Mouse (Mus musculus) lung, embryonic 15.5 days (tissue): ENCODE data around the gene D7Ertd443e. TPM values are rescaled to one million over a fixed set of nuclear protein-coding genes. Genes with fewer than 3 reads are reported as not detected.
A peak's percentile ranks its signal among the peaks of the same experiment; 100 is the strongest.

ENCODE experiments used
- ATAC-seq: fragments of 200-750 bp; cut with Nextera tagmentation; 2 replicates; pipeline ENCODE4 v1.8.0; 2017; ENCODE audit warnings: moderate number of reproducible peaks, borderline replicate concordance; ENCODE audit not compliant: low FRiP score, low TSS enrichment; ENCODE audit errors: extremely low read depth
- H3K27ac ChIP-seq: fragments of 300-500 bp; sonication (generic); 2 replicates; pipeline ENCODE4 v1.5.1; 2015; ENCODE audit warnings: moderate library complexity, mild to moderate bottlenecking, inconsistent platforms
- H3K27me3 ChIP-seq: fragments of 300-500 bp; sonication (generic); 2 replicates; pipeline ENCODE4 v1.6.1; 2015; ENCODE audit warnings: inconsistent platforms
- H3K36me3 ChIP-seq: fragments of 300-500 bp; sonication (generic); 2 replicates; pipeline ENCODE4 v1.6.1; 2015; ENCODE audit warnings: inconsistent platforms
- H3K4me1 ChIP-seq: fragments of 300-500 bp; sonication (generic); 2 replicates; pipeline ENCODE4 v1.6.1; 2015; ENCODE audit warnings: inconsistent platforms
- H3K4me2 ChIP-seq: fragments of 300-500 bp; sonication (generic); 2 replicates; pipeline ENCODE4 v1.6.1; 2015; ENCODE audit warnings: inconsistent platforms, mild to moderate bottlenecking, moderate library complexity
- H3K4me3 ChIP-seq: fragments of 300-500 bp; sonication (generic); 2 replicates; pipeline ENCODE4 v1.5.1; 2015; ENCODE audit warnings: mild to moderate bottlenecking, inconsistent platforms
- H3K9ac ChIP-seq: fragments of 300-500 bp; sonication (generic); 2 replicates; pipeline ENCODE4 v1.6.1; 2015; ENCODE audit warnings: inconsistent platforms
- H3K9me3 ChIP-seq: fragments of 300-500 bp; sonication (generic); 2 replicates; pipeline ENCODE4 v1.6.1; 2016; ENCODE audit warnings: inconsistent platforms
- WGBS: fragments of 180-500 bp; shearing (Covaris S2); methylation state at CpG from one replicate; pipeline ENCODE4 v1.1.7; 2015; 5-methylcytosine and 5-hydroxymethylcytosine counted together
- polyA plus RNA-seq: library from polyadenylated mRNA; unstranded; fragments of >200 nt; fragmentation: Nextera tagmentation; extraction: Ambion mirVana; gene quantifications from 2 replicates; pipeline ENCODE4 v1.2.1, GENCODE M21; 2015

The D7Ertd443e gene
- polyA plus RNA-seq, 1 experiment from 2014 or later = 0.31 TPM

DNA sequence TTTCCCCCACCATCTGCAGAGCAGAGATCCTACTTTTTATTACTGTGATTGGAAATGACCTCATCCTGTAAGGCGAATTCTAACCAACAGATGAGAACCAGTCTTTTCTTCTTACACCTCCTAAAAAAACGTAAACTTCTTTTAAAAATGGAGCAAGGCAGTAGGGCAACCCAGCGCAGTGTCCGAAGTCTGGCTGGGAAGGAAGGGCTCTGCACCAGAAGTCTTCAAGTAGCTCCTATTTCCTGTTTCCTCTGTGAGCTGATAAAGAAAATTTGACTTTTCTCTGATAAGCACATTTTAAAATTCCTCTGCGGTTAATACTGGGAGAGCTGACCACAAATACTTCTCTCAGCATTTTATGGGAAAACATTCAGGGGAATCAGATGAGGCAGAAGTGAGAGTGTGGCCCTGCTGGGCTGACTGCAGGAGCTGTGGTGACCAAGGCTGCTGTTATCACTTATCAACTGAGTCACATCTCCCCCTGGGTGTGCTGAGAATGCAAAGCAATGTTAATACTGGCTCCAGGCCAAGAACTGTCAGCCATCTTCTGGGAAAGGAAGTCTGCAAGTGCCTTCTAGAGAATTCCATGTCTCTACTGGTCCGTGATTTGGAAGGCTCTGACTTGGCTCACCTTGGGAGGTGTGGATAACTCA lies 97.8 kb downstream of the D7Ertd443e start:
- Histone ChIP-seq H3K4me2 (no peak overlapping the region), H3K4me1 (peaks cover 47% of the 10 kb centered on the region), H3K9ac (no peak overlapping the region), H3K27ac (peak overlapping the region; percentile 39; the same call in 1 of the 2 replicates), H3K9me3 (no peaks in the 10 kb centered on the region), H3K36me3 (no peaks in the 10 kb centered on the region), H3K27me3 (no peaks in the 10 kb centered on the region), H3K4me3 (no peak overlapping the region)
- no peak for ATAC-seq
- WGBS = 12% methylated on average over 6 of the region's 6 CpGs

DNA sequence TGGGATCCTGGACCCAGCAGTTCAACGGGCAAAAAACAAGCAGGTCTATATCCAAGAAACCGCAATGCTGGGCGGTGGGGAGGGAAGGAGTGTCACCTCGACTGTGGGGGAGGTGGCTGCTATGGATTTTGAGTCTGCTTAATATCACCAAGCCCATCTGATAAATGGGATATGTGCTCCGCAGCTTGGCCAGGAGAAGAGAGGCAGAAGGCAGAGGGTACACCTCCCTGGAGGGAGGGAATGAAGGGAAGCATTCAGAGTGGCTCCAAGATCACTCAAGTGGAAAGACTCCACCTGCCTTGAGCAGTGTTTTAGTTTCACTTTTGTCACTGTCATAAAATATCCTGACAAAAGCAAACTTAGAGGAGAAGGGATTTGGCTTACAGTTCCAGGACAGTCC lies 112.5 kb downstream of the D7Ertd443e start:
- no peak overlapping the region for H3K4me3 ChIP-seq
- no peaks in the 10 kb centered on the region for H3K27me3 ChIP-seq
- no peaks in the 10 kb centered on the region for H3K36me3 ChIP-seq
- no peak overlapping the region for H3K9ac ChIP-seq
- no peaks in the 10 kb centered on the region for H3K9me3 ChIP-seq
- H3K4me2 ChIP-seq = no peak overlapping the region
- H3K27ac ChIP-seq = no peak overlapping the region
- no peaks in the 10 kb centered on the region for H3K4me1 ChIP-seq
- ATAC-seq = no peak
- WGBS = 85% methylated on average over 5 of the region's 5 CpGs

DNA sequence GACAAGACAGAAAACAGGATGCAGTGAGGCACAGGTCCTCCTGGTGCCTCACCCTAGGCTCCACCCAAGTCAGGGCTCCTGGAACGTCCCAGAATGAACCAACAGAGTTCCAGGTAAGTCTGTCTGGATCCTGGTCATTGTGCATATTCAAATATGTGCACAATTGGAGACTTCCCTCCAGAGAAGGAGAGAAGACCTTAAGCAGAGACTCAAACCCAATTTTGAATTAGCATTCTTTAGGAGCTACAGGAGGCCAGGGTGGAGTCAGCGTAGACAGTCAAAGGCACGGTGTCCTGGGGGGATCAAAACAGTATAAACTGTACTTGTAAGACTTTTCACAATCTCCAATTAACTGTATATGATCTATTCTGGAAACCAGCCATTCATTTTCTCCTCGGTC lies 113.0 kb downstream of the D7Ertd443e start:
- Histone ChIP-seq H3K4me3 (no peak overlapping the region), H3K27me3 (no peaks in the 10 kb centered on the region), H3K36me3 (no peaks in the 10 kb centered on the region), H3K9me3 (no peaks in the 10 kb centered on the region), H3K4me2 (no peak overlapping the region), H3K27ac (no peak overlapping the region), H3K4me1 (no peaks in the 10 kb centered on the region), H3K9ac (no peak overlapping the region)
- WGBS = 75% methylated on average over 4 of the region's 4 CpGs
- no peak for ATAC-seq

DNA sequence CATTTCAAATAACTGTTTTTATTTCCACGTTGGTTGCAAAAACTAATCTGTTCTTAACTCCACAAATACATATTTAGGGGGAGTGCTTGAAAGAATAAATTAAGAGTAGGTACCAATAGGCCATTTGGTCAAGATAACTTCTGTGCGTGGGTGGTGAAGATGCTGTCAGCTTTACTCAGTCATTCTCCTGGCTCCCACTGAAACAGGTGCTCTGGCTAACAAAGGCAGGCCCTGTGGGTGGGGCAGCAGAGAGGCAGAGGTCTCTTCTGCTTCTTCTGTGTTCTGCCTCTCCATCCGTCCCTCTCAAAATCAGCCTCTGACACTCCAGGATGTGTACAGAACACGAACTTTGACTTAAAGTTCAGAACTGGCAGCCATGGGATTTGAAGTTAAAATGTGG lies 119.7 kb downstream of the D7Ertd443e start:
- H3K9me3 ChIP-seq = no peaks in the 10 kb centered on the region
- no peak overlapping the region for H3K4me2 ChIP-seq
- WGBS = 72% methylated on average over 4 of the region's 4 CpGs
- no peak overlapping the region for H3K4me3 ChIP-seq
- H3K36me3 ChIP-seq = no peaks in the 10 kb centered on the region
- no peak overlapping the region for H3K27ac ChIP-seq
- ATAC-seq = no peak
- no peak overlapping the region for H3K9ac ChIP-seq
- no peaks in the 10 kb centered on the region for H3K27me3 ChIP-seq
- H3K4me1 ChIP-seq = peaks cover 33% of the 10 kb centered on the region

DNA sequence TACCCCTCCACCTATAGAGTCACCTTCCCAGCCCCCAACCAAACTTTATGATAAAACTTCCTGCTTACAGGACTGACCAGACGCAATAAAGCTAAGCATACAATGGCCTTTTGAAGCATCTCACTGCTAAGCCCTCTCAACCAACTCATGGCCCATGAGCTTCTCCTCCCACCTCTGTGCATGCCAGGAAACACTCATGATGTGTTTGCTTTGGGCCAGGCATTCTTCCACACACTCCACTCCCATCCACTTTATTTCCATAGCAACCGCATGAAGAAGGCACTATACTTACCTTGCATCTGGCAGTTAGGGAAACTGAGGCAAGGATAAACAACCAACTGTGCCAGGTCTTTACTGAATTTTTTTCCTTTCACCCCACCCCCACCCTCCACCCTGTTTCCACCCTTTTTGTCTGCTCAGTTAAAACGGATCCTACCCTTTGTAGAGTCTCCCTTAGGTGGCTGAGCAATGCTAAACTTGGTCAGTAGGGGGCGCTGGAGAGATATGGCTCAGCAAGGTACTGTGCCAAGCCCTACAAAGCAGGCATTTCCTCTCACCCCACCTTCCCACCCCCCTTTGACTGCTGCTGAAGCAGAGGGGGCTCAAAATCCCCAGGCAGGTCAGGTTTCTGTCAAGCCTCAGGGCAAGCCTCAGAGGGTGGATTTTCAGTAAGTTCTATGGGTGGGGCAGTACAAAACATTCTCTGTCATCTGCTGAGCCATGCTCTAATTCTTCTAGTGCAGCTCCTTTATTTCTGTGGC lies 122.1 kb downstream of the D7Ertd443e start:
- no peak overlapping the region for H3K4me3 ChIP-seq
- H3K4me1 ChIP-seq = peaks cover 42% of the 10 kb centered on the region
- H3K9ac ChIP-seq = no peak overlapping the region
- peak overlapping the region; percentile 86 for H3K27ac ChIP-seq
- H3K4me2 ChIP-seq = no peak overlapping the region
- WGBS = 34% methylated on average over 4 of the region's 4 CpGs
- no peaks in the 10 kb centered on the region for H3K9me3 ChIP-seq
- ATAC-seq = peak; percentile 84
- no peaks in the 10 kb centered on the region for H3K27me3 ChIP-seq
- H3K36me3 ChIP-seq = no peaks in the 10 kb centered on the region

DNA sequence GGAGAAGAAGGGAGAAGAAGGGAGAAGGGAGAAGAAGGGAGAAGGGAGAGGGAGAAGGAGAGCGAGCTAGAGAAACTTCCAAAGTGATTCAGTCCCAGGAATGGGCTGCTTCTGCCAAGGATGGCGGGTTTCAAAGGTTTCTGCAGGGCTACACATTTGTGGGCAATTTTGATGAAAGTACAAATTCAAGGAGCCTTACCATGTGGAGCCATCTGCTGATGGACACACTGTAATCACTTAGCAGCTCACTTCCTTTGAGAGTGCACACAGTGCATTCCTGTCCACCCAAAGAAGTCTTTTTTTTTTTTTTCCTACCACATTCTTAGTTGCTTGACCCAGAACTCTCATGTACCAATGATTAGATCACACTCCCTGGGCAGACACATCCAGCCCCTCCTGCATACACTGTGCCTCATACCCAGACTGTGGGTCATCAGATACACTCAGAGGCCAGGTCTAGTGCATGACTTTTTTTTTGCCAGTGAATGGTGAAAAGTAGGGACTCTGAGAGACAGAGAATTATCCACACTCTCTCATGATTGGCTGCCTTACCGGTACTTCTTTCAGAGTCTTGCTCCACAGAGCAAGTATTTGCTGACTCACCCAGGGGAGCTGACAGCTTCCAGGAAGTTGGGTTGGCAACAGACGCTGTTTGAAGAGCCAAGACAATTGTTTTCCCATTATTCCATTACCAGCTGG lies 124.3 kb downstream of the D7Ertd443e start:
- H3K9me3 ChIP-seq = no peaks in the 10 kb centered on the region
- H3K4me2 ChIP-seq = no peak overlapping the region
- no peaks in the 10 kb centered on the region for H3K36me3 ChIP-seq
- peak overlapping the region; percentile 86 for H3K27ac ChIP-seq
- H3K4me1 ChIP-seq = peaks cover 42% of the 10 kb centered on the region
- peak; percentile 48; the same call in 1 of the 2 replicates for ATAC-seq
- no peak overlapping the region for H3K9ac ChIP-seq
- WGBS = 36% methylated on average over 4 of the region's 4 CpGs
- no peak overlapping the region for H3K4me3 ChIP-seq
- no peaks in the 10 kb centered on the region for H3K27me3 ChIP-seq

DNA sequence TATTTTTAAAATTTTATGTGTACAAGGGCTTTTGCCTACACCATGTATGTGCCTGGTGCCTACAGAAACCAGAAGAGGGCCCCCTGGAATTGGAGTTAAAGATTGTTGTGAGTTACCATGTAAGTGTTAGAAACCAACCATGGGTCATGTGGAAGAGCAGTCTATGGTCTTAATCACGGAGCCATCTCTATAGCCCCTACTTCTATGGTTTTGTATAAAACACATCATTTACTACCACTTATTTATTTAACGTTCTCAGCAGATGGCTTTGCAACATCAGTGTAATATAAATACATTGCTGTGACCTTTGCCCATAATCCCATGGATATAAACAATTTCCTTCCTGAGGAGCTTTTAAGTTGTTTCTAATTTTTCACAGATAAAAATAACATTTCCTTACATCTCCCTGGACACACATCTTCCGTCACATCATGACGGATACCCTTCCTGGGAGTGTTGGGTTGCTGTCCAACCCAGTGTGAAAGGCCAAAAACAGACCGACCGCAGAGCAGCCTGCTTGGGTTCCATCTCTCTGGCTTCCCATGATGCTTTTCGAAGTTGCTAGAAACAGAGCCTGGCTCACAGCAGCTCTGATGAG lies 135.1 kb downstream of the D7Ertd443e start:
- Histone ChIP-seq H3K4me3 (no peak overlapping the region), H3K9me3 (no peaks in the 10 kb centered on the region), H3K9ac (no peak overlapping the region), H3K4me2 (no peak overlapping the region), H3K36me3 (no peaks in the 10 kb centered on the region), H3K27ac (peak overlapping the region; percentile 76), H3K27me3 (no peaks in the 10 kb centered on the region), H3K4me1 (peaks cover 17% of the 10 kb centered on the region)
- ATAC-seq = peak; percentile 94
- whole genome bisulfite sequencing = 42% methylated on average over 7 of the region's 7 CpGs

DNA sequence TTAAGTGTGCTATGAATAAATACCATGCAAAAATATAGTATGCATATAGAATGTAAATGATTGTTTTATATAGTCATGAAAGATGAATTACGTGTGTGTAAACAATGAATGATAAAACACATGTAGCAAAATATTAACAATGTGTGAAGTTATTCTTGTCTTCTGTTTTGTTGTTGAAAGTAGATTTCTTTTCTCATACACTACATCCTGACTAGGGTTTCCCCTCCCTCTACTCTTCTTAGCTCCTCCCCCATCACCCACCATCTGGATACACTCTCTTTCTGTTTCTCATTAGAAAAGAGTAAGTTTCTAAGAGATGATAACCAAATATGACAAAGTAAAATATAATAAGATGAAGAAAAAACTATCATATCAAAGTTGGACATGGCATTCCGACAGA lies 137.4 kb downstream of the D7Ertd443e start:
- no peak overlapping the region for H3K27ac ChIP-seq
- H3K9ac ChIP-seq = no peak overlapping the region
- 62% methylated on average over 2 of the region's 2 CpGs for WGBS
- no peaks in the 10 kb centered on the region for H3K36me3 ChIP-seq
- H3K27me3 ChIP-seq = no peaks in the 10 kb centered on the region
- H3K9me3 ChIP-seq = no peaks in the 10 kb centered on the region
- H3K4me3 ChIP-seq = no peak overlapping the region
- H3K4me2 ChIP-seq = no peak overlapping the region
- 0 out of 2 replicates have a peak, but pooled peaks have one; percentile 70 for ATAC-seq
- H3K4me1 ChIP-seq = peaks cover 17% of the 10 kb centered on the region

DNA sequence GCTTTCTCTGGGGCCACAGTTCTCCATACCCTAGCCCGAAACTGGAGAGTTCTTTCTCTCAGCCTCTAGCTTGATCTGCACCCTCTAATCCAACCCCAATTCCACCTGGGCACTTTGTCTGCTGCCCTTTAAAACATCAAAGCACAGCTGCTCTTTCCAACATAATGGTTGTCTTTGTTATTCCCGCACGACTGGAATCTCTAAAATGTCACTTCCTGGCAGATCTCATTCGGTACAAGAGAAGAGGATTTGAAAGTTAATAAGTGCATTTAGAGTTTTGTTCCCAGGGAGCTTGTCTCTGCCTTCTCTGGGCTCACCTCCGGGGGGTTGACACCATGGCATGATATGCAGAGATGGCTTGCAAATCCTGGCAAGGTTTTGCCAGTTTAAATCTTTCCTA lies 138.8 kb downstream of the D7Ertd443e start:
- ATAC-seq = no peak
- Histone ChIP-seq H3K27ac (no peak overlapping the region), H3K9ac (no peak overlapping the region), H3K9me3 (no peaks in the 10 kb centered on the region), H3K27me3 (no peaks in the 10 kb centered on the region), H3K4me1 (peaks cover 22% of the 10 kb centered on the region), H3K4me2 (no peak overlapping the region), H3K4me3 (no peak overlapping the region), H3K36me3 (no peaks in the 10 kb centered on the region)
- 34% methylated on average over 5 of the region's 5 CpGs for WGBS

DNA sequence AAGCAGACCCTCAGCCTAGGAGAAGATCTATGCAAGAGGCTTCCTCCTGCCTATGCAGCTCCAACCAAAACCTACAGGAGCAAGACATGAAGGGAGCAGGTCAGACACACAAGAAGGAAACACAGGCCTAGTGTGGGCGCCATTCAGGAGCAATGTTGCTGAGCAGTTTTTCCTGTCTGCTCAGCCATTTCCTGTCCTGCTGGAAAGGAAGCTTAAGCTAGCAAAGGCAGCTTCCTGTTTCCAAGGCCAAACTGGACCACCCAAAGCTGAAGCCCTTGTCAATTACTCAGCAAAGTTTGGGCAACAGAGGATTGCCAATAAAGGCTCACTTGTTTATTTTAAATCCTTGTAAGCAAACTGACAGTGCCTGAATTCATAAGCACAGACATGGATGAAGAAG lies 142.7 kb downstream of the D7Ertd443e start:
- Histone ChIP-seq H3K4me3 (no peak overlapping the region), H3K9ac (no peak overlapping the region), H3K36me3 (no peaks in the 10 kb centered on the region), H3K4me2 (no peak overlapping the region), H3K4me1 (peaks cover 17% of the 10 kb centered on the region; the same call in 1 of the 2 replicates), H3K27ac (no peak overlapping the region), H3K9me3 (no peaks in the 10 kb centered on the region), H3K27me3 (no peaks in the 10 kb centered on the region)
- WGBS = 84% methylated on average over 1 of the region's 1 CpGs
- no peak for ATAC-seq

DNA sequence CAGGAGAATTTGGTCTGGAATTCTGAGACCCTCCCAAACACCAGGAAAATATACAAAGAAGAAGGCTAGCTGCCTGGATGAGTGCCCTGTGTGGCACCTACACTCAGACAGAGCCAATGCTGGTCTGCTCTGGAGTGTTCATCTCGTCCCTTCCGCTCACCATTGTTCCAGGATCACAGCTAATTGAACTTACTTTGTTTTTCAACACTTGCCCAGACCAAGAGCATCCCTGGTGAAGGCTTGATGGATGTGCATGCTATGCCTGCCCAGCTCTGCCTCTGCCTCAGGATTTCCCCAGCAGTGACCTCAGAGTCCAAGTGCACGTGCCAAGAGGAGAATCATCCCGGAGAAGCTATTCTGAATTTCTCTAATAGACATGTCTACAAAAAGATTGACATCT lies 144.2 kb downstream of the D7Ertd443e start:
- H3K4me1 ChIP-seq = 0 out of 2 replicates have a peak, but pooled peaks cover 10% of the 10 kb centered on the region
- no peaks in the 10 kb centered on the region for H3K27me3 ChIP-seq
- H3K36me3 ChIP-seq = no peaks in the 10 kb centered on the region
- no peak overlapping the region for H3K9ac ChIP-seq
- H3K27ac ChIP-seq = peak overlapping the region; percentile 27; the same call in 1 of the 2 replicates
- H3K4me2 ChIP-seq = no peak overlapping the region
- peak; percentile 49 for ATAC-seq
- H3K9me3 ChIP-seq = no peaks in the 10 kb centered on the region
- 53% methylated on average over 4 of the region's 4 CpGs for WGBS
- H3K4me3 ChIP-seq = no peak overlapping the region
